Mouse (Mus musculus): Measurements from ENCODE around the gene Vti1a. TPM values are rescaled to one million over a fixed set of nuclear protein-coding genes. Genes with fewer than 3 reads are reported as not detected.

The Vti1a gene
- total RNA-seq, 1 experiment from 2014 or later: 57.6 TPM

GRCm38 (mm10) chr19:55622821-55623220, 306.7 kb downstream of the Vti1a start:
- ATAC-seq (replicated peaks; ENCODE audit: insufficient number of reproducible peaks, low FRiP score, low TSS enrichment, poor library complexity, severe bottlenecking): no peak

- no peak for ATAC-seq (replicated peaks; ENCODE audit: insufficient number of reproducible peaks, low FRiP score, low TSS enrichment, poor library complexity, severe bottlenecking)
Observed at GRCm38 (mm10) chr19:55623605-55624004, 307.5 kb downstream of the Vti1a start.

GRCm38 (mm10) chr19:55626483-55626882, 310.4 kb downstream of the Vti1a start:
- no peak for ATAC-seq (replicated peaks; ENCODE audit: insufficient number of reproducible peaks, low FRiP score, low TSS enrichment, poor library complexity, severe bottlenecking)

- no peak for ATAC-seq (replicated peaks; ENCODE audit: insufficient number of reproducible peaks, low FRiP score, low TSS enrichment, poor library complexity, severe bottlenecking)
Observed at GRCm38 (mm10) chr19:55626952-55627351, 310.9 kb downstream of the Vti1a start.

- ATAC-seq (replicated peaks; ENCODE audit: insufficient number of reproducible peaks, low FRiP score, low TSS enrichment, poor library complexity, severe bottlenecking): no peak
Observed at GRCm38 (mm10) chr19:55635488-55635887, 319.4 kb downstream of the Vti1a start.

- ATAC-seq (replicated peaks; ENCODE audit: insufficient number of reproducible peaks, low FRiP score, low TSS enrichment, poor library complexity, severe bottlenecking): no peak
Observed at GRCm38 (mm10) chr19:55640251-55640650, 324.2 kb downstream of the Vti1a start.

- ATAC-seq (replicated peaks; ENCODE audit: insufficient number of reproducible peaks, low FRiP score, low TSS enrichment, poor library complexity, severe bottlenecking): no peak
Observed at GRCm38 (mm10) chr19:55641891-55642290, 325.8 kb downstream of the Vti1a start.

GRCm38 (mm10) chr19:55642361-55642760, 326.3 kb downstream of the Vti1a start:
- ATAC-seq (replicated peaks; ENCODE audit: insufficient number of reproducible peaks, low FRiP score, low TSS enrichment, poor library complexity, severe bottlenecking): no peak

- peak; percentile 87 for ATAC-seq (replicated peaks; ENCODE audit: insufficient number of reproducible peaks, low FRiP score, low TSS enrichment, poor library complexity, severe bottlenecking)
Observed at GRCm38 (mm10) chr19:55643288-55643901, 327.3 kb downstream of the Vti1a start.

GRCm38 (mm10) chr19:55643931-55644330, 327.8 kb downstream of the Vti1a start:
- no peak for ATAC-seq (replicated peaks; ENCODE audit: insufficient number of reproducible peaks, low FRiP score, low TSS enrichment, poor library complexity, severe bottlenecking)

GRCm38 (mm10) chr19:55649363-55649762, 333.3 kb downstream of the Vti1a start:
- ATAC-seq (replicated peaks; ENCODE audit: insufficient number of reproducible peaks, low FRiP score, low TSS enrichment, poor library complexity, severe bottlenecking): peak; percentile 91

- no peak for ATAC-seq (replicated peaks; ENCODE audit: insufficient number of reproducible peaks, low FRiP score, low TSS enrichment, poor library complexity, severe bottlenecking)
Observed at GRCm38 (mm10) chr19:55651017-55651416, 334.9 kb downstream of the Vti1a start.

GRCm38 (mm10) chr19:55652693-55653265, 336.7 kb downstream of the Vti1a start:
- ATAC-seq (replicated peaks; ENCODE audit: insufficient number of reproducible peaks, low FRiP score, low TSS enrichment, poor library complexity, severe bottlenecking): no peak

GRCm38 (mm10) chr19:55660165-55660564, 344.1 kb downstream of the Vti1a start:
- peak; percentile 96 for ATAC-seq (replicated peaks; ENCODE audit: insufficient number of reproducible peaks, low FRiP score, low TSS enrichment, poor library complexity, severe bottlenecking)

- ATAC-seq (replicated peaks; ENCODE audit: insufficient number of reproducible peaks, low FRiP score, low TSS enrichment, poor library complexity, severe bottlenecking): no peak
Observed at GRCm38 (mm10) chr19:55662521-55663223, 346.6 kb downstream of the Vti1a start.

- ATAC-seq (replicated peaks; ENCODE audit: insufficient number of reproducible peaks, low FRiP score, low TSS enrichment, poor library complexity, severe bottlenecking): no peak
Observed at GRCm38 (mm10) chr19:55667787-55668186, 351.7 kb downstream of the Vti1a start.

GRCm38 (mm10) chr19:55668896-55669295, 352.8 kb downstream of the Vti1a start:
- no peak for ATAC-seq (replicated peaks; ENCODE audit: insufficient number of reproducible peaks, low FRiP score, low TSS enrichment, poor library complexity, severe bottlenecking)

All from monocyte, adult 5-6 weeks (primary cell).